Mouse (Mus musculus) midbrain, postnatal 0 days (tissue): Measurements from ENCODE around the gene Aldh1a3. TPM values are rescaled to one million over a fixed set of nuclear protein-coding genes. Genes with fewer than 3 reads are reported as not detected.

ENCODE experiments used
- ATAC-seq: fragments of 200-750 bp; cut with Nextera tagmentation; 2 replicates; pipeline ENCODE4 v1.8.0; 2017; ENCODE audit warnings: moderate number of reproducible peaks, mild to moderate bottlenecking, moderate TSS enrichment, moderate library complexity; ENCODE audit not compliant: low FRiP score
- DNase-seq: peaks from one replicate; pipeline ENCODE4 v3.0.0-alpha.2; 2015; ENCODE audit warnings: low spot score
- H3K27ac ChIP-seq: fragments of 300-500 bp; sonication (generic); 2 replicates; pipeline ENCODE4 v1.5.1; 2014; ENCODE audit warnings: low read depth, mild to moderate bottlenecking, low read length, mixed read lengths
- H3K27me3 ChIP-seq: fragments of 300-500 bp; sonication (generic); 2 replicates; pipeline ENCODE4 v1.6.1; 2014; ENCODE audit warnings: low read length, control low read depth, mixed read lengths; ENCODE audit not compliant: insufficient read depth
- H3K36me3 ChIP-seq: fragments of 300-500 bp; sonication (generic); 2 replicates; pipeline ENCODE4 v1.6.1; 2014; ENCODE audit warnings: low read length, control low read depth, mixed read lengths; ENCODE audit not compliant: insufficient read depth
- H3K4me1 ChIP-seq: fragments of 300-500 bp; sonication (generic); 2 replicates; pipeline ENCODE4 v1.6.1; 2014; ENCODE audit warnings: mild to moderate bottlenecking, control low read depth, antibody characterized with exemption, low read length, mixed read lengths; ENCODE audit not compliant: insufficient read depth
- H3K4me2 ChIP-seq: fragments of 300-500 bp; sonication (generic); 2 replicates; pipeline ENCODE4 v1.6.1; 2014; ENCODE audit warnings: low read depth, mild to moderate bottlenecking, low read length, mixed read lengths; ENCODE audit not compliant: poor library complexity, severe bottlenecking
- H3K4me3 ChIP-seq: fragments of 300-500 bp; sonication (generic); 2 replicates; pipeline ENCODE4 v1.5.1; 2014; ENCODE audit warnings: low read depth, mild to moderate bottlenecking, low read length, moderate library complexity
- H3K9ac ChIP-seq: fragments of 300-500 bp; sonication (generic); replicated peaks from 2 replicates; pipeline ENCODE4 v1.6.1; 2014; ENCODE audit warnings: mild to moderate bottlenecking, low read length, moderate library complexity, mixed read lengths; ENCODE audit not compliant: poor library complexity, severe bottlenecking
- H3K9me3 ChIP-seq: fragments of 300-500 bp; sonication (generic); 2 replicates; pipeline ENCODE4 v1.6.1; 2016; ENCODE audit warnings: low read length, control low read depth
- CTCF ChIP-seq: IDR thresholded peaks from 2 replicates; pipeline ENCODE4 v1.5.1; 2016; ENCODE audit warnings: antibody characterized with exemption, mild to moderate bottlenecking
- WGBS: fragments of 180-500 bp; shearing (Covaris S2); extraction: QIAGEN DNeasy Blood & Tissue Kit; methylation state at CpG from one replicate; pipeline ENCODE4 v1.1.7; 2014; 5-methylcytosine and 5-hydroxymethylcytosine counted together
- polyA plus RNA-seq: library from polyadenylated mRNA; unstranded; fragments of >200 nt; fragmentation: Nextera tagmentation; extraction: Ambion mirVana; gene quantifications from 2 replicates; pipeline ENCODE4 v1.2.1, GENCODE M21; 2015
- total RNA-seq: library from RNA; depleted of rRNA; stranded (reverse); fragments of >200 nt; gene quantifications from 2 replicates; pipeline ENCODE4 v1.2.3, GENCODE M21; 2014

Aldh1a3 gene
- total and polyA plus RNA-seq, 2 experiments from 2014 or later = 1.1 to 1.5 TPM

DNA sequence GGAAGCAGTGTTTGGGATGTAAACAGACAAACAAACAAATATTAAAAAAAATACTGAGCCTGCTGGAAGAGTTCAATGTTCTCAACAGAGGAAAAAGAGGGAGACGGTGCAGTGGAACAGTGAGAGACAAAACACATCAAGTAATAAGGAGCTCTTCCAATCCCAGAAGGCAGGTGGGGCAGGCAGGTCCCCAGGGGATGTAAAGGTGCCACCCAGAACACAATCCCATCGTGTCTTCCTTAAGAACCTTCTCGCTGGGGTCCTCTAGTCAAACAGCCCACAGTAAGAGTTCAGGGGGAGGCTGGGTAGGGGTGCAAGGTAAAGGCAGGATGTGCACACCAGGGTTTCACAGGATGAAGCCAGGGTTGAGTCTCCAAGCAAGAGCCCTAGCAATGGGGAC, 53.9 kb downstream of the Aldh1a3 start:
- 94% methylated on average over 3 of the region's 3 CpGs for WGBS
- TF ChIP-seq CTCF = no peak

DNA sequence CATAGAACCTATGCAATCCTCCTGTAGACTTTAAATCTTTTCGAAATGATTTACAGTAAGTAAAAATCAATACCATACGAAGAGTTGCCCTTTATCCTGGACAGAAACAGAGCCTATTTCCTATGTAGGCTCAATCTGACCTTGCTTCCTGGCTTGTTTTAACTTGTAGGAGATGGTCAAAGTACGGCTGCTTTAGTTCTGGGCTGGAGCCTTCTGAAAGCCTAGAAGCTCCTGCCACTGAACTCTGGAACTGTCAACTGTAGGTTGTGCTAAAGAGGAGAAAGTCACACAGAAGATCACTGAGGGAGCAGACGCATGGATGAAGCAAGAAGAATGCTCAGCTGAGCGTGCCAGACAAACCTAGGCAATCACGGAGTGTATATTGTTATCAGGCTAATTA, 56.3 kb downstream of the Aldh1a3 start:
- Histone ChIP-seq H3K9ac (no peak overlapping the region), H3K4me3 (no peak overlapping the region), H3K9me3 (no peaks in the 10 kb centered on the region), H3K4me1 (no peaks in the 10 kb centered on the region), H3K36me3 (no peaks in the 10 kb centered on the region), H3K27me3 (no peaks in the 10 kb centered on the region), H3K4me2 (no peak overlapping the region), H3K27ac (no peak overlapping the region)
- TF ChIP-seq CTCF = no peak
- DNase-seq (no peak), ATAC-seq (no peak)
- WGBS = 83% methylated on average over 6 of the region's 6 CpGs

More for the DNA sequence above, 53.9 kb downstream of the Aldh1a3 start:
- Histone ChIP-seq H3K27me3 (no peaks in the 10 kb centered on the region), H3K4me3 (no peak overlapping the region), H3K9me3 (no peaks in the 10 kb centered on the region), H3K9ac (no peak overlapping the region), H3K36me3 (no peaks in the 10 kb centered on the region), H3K4me1 (no peaks in the 10 kb centered on the region), H3K27ac (no peak overlapping the region), H3K4me2 (no peak overlapping the region)
- DNase-seq = no peak
- ATAC-seq = no peak

DNA sequence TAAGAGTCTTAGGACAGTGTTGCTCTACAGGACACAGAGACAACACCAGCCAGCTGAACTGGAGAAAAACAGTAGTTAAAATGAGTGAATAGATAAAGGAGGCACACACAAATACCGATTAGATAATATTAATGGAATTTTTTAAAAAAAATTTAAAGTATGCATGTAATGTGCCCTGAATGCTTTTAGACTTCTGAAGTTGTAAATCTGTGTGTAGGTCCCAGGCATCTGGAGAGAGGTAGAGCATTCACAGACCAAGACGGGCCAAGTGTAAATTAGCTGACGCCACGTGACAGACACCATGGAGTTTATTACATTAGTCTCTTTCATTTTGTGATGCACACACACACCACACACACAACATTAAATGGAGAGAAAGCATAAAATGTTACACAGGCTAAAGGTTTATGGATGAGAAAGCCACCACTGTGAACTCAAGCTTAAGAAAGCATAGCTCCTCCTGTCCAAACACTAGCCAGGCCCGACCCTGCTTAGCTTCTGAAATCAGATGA, 57.3 kb downstream of the Aldh1a3 start:
- ATAC-seq (no peak), DNase-seq (no peak)
- Histone ChIP-seq H3K9me3 (no peaks in the 10 kb centered on the region), H3K27ac (no peak overlapping the region), H3K4me3 (no peak overlapping the region), H3K27me3 (no peaks in the 10 kb centered on the region), H3K36me3 (no peaks in the 10 kb centered on the region), H3K9ac (no peak overlapping the region), H3K4me2 (no peak overlapping the region), H3K4me1 (no peaks in the 10 kb centered on the region)
- 79% methylated on average over 5 of the region's 5 CpGs for WGBS
- no peak for TF ChIP-seq CTCF

DNA sequence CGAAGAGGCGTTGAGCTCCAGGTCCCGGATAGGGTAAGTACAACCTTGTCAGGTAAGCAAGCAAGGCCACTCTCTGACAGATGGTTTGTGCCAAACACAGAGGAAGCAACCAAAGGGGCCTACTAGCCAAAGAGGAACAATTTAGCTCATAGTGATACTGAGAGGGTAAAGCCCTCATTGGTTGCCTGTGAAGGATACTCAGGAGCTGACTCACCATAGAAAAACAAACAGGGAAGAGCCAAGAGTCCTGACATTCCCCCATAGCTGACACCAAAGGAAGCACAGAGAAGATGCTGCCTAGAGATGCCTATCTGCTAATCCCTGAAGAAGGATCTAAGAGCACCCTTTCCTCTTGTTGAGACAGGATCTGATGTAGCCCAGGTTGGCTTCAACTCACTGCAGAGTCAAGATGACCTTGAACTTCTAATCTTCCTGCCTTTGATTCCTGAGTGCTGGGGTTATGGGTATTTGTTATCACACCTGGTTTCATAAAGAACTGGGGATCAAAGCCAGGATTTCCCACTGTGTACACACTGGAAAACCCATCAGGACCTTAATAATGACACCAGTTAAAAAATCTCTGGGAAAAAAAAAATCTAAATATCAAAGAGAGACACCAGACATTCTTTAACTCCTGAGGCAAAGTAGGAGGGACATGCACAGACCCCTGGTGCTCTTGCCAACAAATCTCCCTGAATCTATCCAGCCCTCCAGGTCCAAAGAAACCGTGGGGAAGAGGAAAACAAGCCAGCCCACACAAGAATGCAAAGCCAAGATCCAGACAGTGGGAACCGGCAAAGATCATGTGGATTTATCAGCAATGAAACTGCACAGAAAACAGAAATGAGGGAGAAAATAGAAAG, 58.0 kb downstream of the Aldh1a3 start:
- WGBS = 71% methylated on average over 5 of the region's 5 CpGs
- no peak for TF ChIP-seq CTCF

DNA sequence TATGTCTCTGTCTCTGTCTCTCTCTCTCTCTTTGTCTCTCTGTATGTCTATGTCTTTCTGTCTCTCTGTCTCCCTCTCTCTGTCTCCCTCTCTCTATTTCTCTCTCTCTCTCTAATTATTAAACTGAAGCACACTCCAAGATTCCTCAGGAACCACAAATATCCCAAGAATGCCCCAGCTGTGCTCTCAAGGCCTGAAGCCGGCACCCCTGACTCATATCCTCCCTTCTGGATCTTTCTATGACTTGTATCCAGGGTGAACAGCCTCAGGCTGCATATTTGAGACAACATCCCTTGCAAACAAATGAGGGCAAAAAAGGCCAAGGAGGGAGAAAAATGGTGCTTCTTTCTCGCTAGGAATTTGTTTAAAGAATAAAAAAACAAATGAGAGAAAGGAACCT, 61.4 kb downstream of the Aldh1a3 start, which contains the start of gene Gm10974:
Gene Gm10974, plus strand, starts transcription at position 2 of the 400 bp plus-strand sequence.
- no peak for ATAC-seq
- WGBS = 67% methylated on average over 2 of the region's 2 CpGs

More for the DNA sequence above, 58.0 kb downstream of the Aldh1a3 start:
- ATAC-seq (no peak), DNase-seq (no peak)
- no peaks in the 10 kb centered on the region for H3K9me3 ChIP-seq
- H3K36me3 ChIP-seq = no peaks in the 10 kb centered on the region
- no peaks in the 10 kb centered on the region for H3K4me1 ChIP-seq
- H3K9ac ChIP-seq = no peak overlapping the region
- no peak overlapping the region for H3K4me3 ChIP-seq
- H3K4me2 ChIP-seq = no peak overlapping the region
- H3K27me3 ChIP-seq = no peaks in the 10 kb centered on the region
- H3K27ac ChIP-seq = no peak overlapping the region

DNA sequence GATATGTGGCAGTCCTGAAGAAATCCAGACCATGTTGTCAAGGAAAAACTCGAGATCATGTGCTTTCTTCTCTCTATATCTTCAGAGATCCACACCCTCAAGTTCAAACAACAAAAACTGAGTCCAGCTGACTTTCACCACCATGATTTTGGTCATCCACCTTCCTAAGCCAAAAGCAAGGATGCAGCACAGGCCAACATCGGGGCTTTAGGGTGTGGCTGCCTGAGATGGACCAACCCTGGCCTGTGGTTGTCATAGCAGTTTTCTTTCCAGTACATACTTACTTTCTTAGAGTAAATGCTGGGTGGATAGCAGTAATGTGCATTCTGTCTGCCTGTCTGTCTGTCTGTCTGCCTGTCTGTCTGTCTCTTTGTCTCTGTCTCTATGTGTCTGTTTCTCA, 61.9 kb downstream of the Aldh1a3 start:
- Histone ChIP-seq H3K9me3 (no peaks in the 10 kb centered on the region), H3K9ac (no peak overlapping the region), H3K4me2 (no peak overlapping the region), H3K27ac (no peak overlapping the region), H3K4me3 (no peak overlapping the region), H3K36me3 (no peaks in the 10 kb centered on the region), H3K4me1 (no peaks in the 10 kb centered on the region), H3K27me3 (no peaks in the 10 kb centered on the region)
- 74% methylated on average over 2 of the region's 2 CpGs for WGBS
- no peak for ATAC-seq
- no peak for DNase-seq
- TF ChIP-seq CTCF = no peak

More for the DNA sequence above, 61.4 kb downstream of the Aldh1a3 start, which contains the start of gene Gm10974:
- no peaks in the 10 kb centered on the region for H3K4me1 ChIP-seq
- no peak within 1 kb of the TSS for H3K4me3 ChIP-seq
- H3K4me2 ChIP-seq = no peak within 1 kb of the TSS
- no peak within 1 kb of the TSS for H3K9ac ChIP-seq
- TF ChIP-seq CTCF = no peak
- no peak for DNase-seq
- no peaks in the 10 kb centered on the region for H3K9me3 ChIP-seq
- H3K36me3 ChIP-seq = no peaks in the 10 kb centered on the region
- no peaks in the 10 kb centered on the region for H3K27me3 ChIP-seq
- H3K27ac ChIP-seq = no peak within 1 kb of the TSS
